Mouse (Mus musculus) liver, embryonic 14.5 days (tissue): ENCODE data around the gene Szrd1.

Experiments
- CTCF ChIP-seq: IDR thresholded peaks from 2 replicates; pipeline ENCODE4 v1.5.1; 2016; ENCODE audit warnings: antibody characterized with exemption, low read depth, control low read depth
- EP300 ChIP-seq: IDR thresholded peaks from 2 replicates; pipeline ENCODE4 v1.6.1; 2016; ENCODE audit warnings: antibody characterized with exemption, low read depth

DNA sequence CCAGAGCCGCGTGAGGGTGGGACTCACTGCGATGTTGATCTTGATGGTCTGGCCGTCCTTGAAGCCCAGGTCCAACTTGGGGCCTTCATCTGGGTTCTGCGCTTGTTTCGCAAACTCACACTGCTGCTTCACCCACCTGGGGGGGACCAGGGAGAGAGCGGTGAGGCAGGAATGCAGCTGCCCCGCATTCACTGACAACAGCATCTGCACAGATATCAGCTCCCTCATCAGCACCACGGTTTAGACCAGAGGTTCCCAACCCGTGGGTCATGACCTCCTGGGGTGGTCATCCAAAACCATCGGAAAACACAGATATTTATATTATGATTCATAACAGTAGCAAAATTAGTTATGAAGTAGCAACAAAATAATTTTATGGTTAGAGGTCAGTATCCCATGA is 67.1 kb downstream of the Szrd1 start:
- TF ChIP-seq CTCF (no peak), EP300 (no peak)
